Mouse (Mus musculus): Measurements from ENCODE around the gene Serpinh1.

GRCm38 (mm10) chr7:99383246-99383645 is 30.2 kb upstream of the Serpinh1 start:
- TF ChIP-seq CTCF (IDR thresholded peaks at IDR 0.05; ENCODE audit: insufficient read depth, low read depth, low read length) (no peak), POLR2A (IDR thresholded peaks at IDR 0.05; ENCODE audit: insufficient read depth, low read depth, low read length) (no peak)
